Mouse (Mus musculus) gastrocnemius, postnatal 25 days (tissue): ENCODE measurements around the gene Fstl1. TPM values are rescaled to one million over a fixed set of nuclear protein-coding genes. Genes with fewer than 3 reads are reported as not detected.

ENCODE experiments used
- DNase-seq: peaks from one replicate; pipeline ENCODE4 v3.0.0; 2022
- total RNA-seq, 2 experiments: library from RNA; stranded (reverse); gene quantifications; 1 replicate in 1 of 2; 2 replicates in 1 of 2; pipeline ENCODE4 v1.2.3; 2021

The Fstl1 gene
- total RNA-seq, 2 experiments from 2014 or later, result 90.0 to 135 TPM

DNA sequence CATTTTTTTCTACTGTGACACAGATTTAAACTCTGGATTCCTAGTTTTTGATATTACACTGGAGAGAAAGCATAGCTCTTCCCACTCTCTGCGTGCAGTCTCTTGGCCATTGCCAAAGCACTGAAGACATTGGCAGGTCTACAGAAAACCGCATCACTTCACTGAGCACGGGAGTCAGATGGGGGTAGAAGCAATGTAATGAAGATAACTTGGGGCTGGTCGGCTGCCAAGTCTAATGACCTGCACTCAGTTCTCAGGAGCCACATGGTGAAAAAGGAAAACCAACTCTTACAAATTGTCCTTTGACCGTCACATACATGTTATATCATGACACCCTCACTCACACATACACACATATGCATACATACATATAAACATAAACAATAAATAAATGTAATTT lies 47.3 kb downstream of the Fstl1 start:
- no peak for DNase-seq

DNA sequence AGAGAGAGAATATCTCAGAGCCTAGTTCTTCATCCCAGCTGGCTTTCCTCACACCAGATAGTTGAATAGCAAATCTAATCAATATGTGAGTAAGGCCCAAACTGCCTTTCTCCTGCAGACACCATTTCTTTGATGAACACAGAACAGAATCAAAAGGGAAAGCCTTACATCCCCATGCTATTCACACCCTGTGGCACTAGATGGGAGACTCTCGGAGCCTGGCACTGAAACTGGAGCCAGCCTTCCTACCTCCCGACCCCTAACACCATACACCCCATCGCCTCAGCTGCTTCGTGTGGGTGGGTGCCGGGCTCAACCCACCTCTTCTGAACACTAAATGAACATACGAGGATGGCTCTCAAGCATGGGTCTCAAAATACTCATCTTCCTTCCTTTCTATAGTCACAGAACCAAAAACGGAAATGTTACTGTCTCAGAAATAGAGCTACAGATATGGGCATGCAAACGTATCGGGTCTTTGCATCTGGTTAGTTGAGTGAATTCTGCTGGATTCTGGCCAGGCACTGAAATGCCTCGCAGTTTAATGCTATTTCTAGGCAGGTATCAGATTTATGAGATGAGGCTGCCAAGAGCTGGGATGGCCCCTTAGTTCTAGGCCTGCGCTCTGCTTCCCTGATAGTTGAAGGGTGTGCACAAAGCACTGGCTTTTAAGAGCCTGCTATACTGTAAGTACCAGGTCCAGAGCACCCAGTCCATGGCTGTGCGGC lies 48.3 kb downstream of the Fstl1 start:
- DNase-seq, result no peak

DNA sequence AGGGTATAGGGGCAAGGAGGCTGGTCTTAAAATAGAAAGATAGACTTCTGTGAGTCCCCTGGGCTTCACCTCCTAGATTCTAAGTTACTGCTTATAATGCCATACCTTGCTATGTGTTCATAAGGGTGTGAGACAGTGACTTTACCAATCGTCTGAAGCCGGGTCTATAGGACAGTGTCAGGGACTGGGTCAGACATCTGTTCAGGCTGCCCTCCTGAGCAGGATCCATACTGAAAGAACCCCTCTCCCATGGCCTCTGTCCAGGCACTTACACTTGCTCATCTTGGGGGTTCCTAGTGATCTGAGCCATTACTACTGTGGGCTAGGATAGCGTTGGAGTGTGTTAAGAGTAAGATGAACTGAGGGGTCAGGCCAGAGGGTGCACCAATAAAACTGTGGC lies 49.6 kb downstream of the Fstl1 start:
- no peak for DNase-seq

DNA sequence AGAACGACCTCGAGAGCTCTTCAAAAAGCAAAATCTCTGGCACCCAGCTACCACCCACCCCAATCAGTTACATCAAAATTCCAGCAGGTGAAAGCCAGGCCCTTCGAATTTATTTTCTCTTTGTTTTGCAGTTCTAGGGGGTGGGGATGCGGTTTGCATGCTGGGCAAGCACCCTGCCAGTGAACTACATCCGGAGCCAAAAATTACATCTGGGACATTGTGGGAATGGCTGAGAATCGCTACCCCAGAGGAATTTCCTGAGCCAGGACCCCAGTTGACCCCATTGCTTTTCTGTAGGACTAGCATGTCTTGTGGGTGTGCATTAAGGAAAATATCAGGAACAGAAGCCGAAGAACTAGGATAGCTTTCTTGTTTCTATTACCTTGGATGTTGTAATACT lies 54.4 kb downstream of the Fstl1 start:
- no peak for DNase-seq

DNA sequence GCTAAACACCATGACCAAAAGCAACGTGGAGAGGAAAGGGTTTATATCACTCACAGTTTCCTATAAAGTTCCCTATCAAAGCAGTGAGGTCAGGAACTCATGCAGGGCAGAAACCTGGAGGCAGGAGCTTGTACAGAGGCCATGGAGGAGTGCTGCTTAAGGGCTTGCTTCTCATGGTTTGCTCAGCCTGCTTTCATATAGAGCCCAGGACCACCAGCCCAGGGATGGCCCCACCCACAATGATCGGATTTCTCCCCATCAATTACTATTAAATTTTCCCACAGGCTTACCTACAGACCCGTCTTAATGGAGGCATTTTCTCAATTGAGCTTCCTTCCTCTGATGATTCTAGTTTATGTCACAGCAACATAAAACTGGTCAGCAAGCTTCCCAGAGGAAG lies 60.9 kb downstream of the Fstl1 start:
- DNase-seq, result no peak

DNA sequence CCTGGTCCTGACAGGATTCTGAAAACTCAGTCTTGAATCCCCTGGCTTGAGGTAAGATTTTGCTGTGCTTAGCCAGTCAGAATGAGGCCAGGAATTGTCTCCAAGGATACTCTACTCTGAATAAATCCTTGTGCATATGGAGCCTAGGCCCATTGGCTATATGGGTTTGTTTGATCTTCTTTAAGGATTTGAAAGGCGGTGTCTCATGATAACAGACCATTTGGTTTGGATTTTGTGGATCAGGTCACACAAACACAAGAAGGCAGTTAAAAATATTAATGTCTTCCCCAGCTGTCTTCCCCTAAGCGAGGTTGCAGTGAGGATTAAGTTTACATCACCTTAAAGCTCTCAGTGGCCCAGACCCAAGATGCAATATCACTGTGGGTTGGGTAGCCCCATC lies 65.8 kb downstream of the Fstl1 start:
- no peak for DNase-seq

DNA sequence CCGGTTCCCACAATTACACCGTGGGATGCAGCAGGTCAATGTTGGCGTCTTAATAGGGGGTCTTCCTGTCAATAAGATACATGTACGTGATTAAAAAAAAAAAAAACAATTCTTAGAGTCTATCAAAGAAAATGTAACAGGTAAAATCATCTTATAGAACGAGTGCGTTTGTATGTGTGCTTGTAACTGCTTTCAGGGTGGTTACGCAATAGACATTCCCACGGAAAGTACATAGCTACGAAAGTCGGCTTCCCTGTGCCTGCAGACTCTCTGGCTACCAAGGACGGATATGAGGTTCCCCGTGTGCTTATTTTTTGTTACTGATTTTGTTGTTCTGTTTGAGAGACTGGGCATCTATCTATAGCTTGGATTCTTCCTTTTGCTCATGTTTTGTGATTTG lies 67.1 kb downstream of the Fstl1 start:
- no peak for DNase-seq

DNA sequence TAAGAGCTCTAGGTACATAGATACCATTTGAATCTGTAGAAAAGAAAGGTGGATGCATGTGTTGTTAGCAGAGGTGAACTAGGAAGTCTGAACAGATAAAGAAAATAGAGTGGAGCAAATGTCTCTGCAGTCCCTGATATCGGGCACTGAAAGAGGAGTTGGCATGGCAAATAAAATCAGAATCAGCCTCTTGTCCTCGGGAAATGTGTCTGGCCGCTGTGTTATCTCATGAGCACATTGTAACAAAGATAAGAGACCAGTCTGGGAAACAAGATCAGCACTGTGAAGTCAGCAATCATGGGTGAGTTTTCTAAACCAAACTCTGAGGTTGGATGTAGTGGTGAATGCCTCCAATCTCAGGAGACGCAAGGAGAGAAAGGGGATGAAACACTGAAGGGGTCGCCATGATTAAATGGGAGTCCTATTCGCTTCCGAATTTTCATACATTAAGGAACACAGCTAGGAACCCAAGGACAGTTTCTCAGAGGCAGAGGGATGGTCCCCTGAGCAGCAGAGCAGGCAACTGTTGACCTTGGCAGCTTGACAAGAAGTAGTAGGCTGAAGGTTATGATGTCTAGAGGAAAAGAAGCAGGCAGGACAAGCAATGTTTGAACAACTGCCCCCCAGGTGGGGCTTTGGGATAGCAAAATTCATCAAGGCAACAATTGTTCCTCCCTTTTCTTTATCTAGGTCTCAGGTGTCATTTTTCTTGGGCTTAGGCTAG lies 68.7 kb downstream of the Fstl1 start:
- DNase-seq, result no peak

DNA sequence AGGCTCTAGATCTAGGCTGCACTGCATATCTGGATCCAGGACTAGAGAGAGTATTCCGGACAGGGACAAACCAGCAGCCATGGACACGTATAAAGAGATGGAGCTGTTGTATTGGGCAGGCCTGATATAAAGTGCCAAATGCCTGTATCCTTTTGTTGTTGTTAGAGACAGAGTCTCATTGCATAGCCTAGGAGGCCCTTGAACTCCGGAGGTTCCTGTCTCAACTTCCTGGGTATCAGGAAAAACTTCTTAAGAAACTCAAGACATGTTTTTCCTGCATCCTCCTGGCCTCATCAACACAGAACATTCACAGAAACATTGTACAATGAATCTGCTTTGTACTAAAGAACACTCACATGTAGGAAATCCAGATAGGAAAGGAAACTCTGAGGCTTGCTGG lies 70.4 kb downstream of the Fstl1 start:
- no peak for DNase-seq

DNA sequence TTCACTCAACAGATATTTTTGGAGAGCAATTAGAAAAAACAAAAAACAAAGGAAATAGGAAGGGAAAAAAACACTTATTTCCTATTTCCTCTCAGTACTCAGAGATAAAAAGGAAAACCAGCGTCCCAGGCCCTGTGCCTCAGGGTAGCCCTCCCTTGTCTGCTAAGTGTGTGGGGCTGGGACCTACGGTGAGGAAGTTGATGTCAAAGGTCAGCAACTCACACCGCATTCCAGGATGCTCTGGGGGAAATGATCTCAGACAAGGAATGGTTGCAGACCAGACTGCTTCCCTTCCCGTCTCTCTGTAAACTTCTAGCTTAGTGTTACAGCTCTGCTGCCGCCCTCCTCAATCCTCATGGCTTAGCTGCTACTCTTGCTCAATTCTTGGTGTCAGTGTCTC lies 74.7 kb downstream of the Fstl1 start:
- no peak for DNase-seq

DNA sequence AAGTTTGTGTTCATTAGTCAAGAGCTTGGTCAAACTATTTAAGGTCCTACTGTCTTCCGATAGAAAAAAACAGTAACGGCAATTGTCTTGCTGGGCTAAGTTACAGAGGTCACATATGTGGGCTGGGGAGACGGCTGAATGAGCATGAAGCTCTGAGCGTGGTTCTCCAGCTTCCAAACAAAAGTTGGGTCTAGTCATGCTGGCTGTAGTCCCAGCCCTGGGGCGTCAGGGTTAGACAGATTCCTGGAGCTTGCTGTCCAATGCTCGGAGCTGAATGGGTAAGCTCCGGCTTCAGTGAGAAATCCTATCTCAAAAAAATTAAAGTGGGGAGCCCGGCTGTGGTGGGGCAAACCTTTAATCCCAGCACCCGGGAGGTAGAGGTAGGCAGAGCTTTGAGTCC lies 76.6 kb downstream of the Fstl1 start:
- DNase-seq, result no peak

DNA sequence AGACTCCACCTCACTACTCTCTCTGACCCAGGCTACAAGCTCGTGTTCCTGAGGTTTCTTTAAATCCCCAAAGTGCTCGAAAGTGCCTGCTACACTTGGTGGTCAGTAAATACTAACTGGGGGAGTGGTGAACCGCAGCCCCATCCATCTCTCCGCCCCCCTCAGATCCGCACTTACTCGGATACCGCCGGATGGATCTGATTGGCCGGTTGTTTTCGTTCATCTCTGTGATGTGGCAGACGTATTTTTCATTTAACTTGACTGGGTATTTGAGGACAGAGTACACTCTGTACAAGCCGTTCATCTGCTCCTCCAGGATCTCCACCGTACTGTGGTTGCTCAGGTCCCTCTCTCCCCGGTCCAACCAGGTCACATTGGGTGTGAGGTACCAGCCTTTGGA lies 77.4 kb downstream of the Fstl1 start:
- no peak for DNase-seq

DNA sequence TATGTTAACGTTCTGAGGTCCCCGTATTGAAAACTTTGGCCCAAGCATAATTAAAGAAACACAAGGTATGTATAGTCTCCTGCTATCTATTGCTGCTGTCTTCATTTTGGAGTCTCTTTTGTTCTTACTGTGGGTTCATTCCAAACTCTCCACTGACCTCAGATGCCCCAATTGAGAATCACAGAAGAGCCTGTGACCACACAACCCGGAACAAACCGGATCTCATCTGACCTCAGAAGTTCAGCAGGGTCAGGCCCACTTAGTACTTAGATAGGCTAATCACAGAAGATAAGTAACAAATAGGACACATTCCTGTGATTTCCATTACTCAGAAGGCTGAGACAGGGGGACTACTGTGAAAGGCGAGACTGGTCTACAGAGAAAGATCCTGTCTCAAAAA lies 77.9 kb downstream of the Fstl1 start:
- DNase-seq, result no peak

DNA sequence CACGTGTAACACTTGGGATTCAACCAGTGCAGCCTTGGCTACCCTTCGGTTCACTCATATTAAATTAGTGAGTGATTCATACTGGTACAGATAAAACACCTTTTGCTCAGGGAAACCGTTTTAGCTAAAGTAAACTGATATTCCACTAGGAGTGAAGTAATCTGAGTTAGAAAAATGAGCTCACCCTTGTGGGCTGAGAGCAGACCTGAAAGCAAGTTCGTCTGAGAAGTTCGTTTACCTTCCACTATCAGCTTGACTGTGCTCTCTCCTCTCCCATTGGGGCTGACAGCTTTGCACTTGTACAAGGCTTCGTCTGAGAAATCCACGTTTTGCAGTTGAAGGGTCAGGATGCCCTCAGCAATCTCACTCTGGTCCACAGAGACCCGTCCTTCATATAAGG lies 78.9 kb downstream of the Fstl1 start:
- DNase-seq, result no peak

DNA sequence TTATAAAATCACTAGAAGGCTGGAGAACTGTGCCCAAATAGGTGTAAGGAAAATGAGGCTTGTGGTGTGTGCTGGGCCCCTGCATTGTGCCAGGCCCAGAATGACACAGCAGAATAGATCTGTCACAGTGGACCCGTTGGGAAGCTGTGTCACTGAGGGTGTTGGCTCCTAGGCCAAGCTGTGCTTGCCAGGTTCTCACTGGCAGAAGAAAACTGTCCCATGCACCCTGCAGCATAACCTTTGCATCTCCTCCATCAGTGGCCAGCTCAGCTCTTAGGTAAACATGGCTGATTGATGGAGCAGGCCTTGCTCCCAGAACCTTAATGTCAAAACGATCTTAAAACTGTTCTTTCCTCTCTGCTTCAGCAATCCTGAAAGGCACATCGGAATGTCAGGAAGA lies 79.7 kb downstream of the Fstl1 start:
- DNase-seq, result no peak

DNA sequence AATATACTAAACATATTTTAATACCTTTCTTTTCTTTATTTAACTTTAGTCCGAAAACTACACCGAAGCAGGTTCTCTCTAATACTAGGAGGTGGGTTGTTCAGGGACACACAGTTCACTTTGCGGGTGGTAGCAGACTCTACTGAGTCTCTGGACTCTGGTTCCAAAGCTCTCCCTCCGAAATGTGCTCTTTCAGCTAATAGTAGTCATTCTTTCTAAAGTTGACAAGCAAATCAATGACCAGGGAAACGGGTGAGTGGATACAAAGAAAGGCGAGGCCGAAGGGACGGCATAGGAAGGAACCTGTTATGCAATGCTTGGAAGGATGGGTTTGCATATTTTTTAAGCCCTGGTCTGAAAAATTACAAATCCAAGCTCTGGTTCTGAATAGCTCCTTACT lies 80.8 kb downstream of the Fstl1 start:
- DNase-seq, result no peak

DNA sequence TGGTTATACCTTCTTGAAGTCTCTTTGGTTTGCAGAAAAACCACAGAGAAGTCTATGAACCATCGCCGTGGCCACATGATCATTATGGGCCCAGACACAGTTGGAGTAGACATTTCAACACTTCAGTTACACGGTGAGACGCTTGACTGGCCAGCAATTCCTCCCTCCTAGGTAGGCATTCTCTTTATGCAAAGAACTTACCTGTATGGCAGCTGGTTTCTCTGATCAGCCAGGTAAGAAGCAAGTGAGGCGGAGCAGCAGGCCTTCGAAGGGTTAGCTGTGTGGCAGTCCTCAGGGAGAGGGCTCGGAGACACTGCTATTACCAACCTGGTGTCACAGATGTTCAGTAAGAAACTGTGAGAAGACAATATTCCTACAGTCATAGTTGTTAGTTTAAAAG lies 83.5 kb downstream of the Fstl1 start:
- DNase-seq, result no peak

DNA sequence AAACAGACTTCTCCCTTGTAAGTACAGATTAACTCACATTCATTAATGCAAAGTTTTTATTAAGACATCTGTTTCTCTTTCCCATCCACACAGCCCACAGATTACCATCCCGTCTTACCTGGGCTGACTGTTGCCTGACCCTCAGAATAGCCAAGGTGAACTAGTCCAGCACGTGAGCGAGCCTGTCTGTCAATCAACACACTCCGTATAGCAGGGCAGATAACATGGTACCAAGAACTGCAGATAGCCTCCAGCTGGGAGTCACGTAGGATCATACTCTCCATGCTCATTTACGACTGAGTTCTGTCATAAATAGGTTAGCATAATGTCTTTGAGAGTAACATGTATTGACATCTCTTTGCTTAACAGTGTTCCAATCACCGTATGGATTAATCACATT lies 84.4 kb downstream of the Fstl1 start, which contains the start of gene Gm36028:
Gm36028 (minus strand) TSS at position 118 of the 400 bp plus-strand sequence.
- no peak for DNase-seq

DNA sequence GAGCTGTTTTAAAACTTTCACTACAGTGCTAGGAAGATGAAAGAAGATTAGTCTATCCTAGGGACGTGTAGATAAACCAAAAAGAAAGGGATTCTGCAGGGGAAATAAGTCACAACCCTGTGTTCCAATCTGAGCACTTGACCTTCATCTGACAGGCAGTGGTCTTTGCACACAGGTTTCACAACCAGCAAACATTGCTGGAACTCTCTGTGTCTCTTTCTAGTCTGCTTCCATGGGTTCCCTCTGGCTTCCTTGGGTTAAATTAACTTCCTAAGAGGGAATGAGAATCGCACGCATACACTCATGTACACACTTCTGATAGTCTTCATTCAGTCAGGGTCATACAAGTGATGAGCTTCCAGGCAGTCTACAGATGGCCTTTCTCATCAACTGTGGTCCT lies 87.2 kb downstream of the Fstl1 start:
- DNase-seq, result no peak

DNA sequence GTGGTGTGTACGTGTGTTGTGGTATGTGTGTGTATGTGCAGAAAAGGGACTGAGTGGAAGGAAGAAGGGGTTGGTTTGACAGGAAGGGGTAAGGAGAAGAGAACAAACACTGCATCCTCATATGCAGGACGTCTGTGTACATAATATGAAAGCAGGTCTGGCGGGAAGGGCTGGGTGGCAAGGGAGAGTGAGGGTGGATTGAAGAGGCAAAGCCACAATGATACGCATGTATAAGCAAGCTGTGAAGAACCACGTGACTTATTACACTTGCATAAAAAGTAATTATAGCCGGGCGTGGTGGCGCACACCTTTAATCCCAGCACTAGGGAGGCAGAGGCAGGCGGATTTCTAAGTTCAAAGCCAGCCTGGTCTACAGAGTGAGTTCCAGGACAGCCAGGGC lies 89.2 kb downstream of the Fstl1 start:
- DNase-seq, result no peak

DNA sequence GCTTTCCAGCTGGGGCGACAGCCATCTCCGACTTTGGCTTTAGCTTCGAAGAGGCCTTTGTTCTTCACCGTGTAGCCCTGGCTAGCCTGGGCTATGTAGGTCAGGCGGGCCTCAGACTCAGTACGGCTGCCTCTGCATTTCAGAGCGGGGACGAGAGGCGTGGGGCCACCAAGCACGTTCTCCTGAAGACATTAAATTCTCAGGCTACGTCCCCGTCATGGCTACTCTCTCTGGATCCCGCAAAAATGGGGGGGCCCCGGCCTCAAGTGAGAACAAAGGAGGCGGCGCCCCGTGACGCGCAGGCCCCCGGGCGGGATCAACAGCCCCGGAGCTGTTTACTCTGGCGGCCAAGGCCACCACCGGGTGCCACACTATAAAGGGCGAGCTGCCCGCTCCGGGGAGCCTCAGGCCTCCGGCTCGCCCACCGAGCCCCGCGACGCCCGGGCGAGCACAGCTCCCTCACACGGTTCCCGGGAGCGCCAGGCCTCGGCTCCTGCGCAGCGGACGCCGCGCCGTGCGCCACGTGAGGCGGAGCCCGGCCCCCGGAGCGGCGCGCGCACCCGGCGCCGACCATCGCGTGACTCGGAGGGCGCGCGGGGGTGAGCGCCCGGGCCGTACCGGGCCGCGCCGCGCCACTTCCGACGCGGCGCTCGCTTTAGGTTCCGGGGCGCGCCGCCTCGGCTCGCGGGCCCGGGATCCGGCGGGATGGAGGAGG lies 91.3 kb downstream of the Fstl1 start, which contains the start of gene Lrrc58:
Lrrc58 (plus strand) TSS at position 599 of the 715 bp plus-strand sequence.
- peak; percentile 89 for DNase-seq

DNA sequence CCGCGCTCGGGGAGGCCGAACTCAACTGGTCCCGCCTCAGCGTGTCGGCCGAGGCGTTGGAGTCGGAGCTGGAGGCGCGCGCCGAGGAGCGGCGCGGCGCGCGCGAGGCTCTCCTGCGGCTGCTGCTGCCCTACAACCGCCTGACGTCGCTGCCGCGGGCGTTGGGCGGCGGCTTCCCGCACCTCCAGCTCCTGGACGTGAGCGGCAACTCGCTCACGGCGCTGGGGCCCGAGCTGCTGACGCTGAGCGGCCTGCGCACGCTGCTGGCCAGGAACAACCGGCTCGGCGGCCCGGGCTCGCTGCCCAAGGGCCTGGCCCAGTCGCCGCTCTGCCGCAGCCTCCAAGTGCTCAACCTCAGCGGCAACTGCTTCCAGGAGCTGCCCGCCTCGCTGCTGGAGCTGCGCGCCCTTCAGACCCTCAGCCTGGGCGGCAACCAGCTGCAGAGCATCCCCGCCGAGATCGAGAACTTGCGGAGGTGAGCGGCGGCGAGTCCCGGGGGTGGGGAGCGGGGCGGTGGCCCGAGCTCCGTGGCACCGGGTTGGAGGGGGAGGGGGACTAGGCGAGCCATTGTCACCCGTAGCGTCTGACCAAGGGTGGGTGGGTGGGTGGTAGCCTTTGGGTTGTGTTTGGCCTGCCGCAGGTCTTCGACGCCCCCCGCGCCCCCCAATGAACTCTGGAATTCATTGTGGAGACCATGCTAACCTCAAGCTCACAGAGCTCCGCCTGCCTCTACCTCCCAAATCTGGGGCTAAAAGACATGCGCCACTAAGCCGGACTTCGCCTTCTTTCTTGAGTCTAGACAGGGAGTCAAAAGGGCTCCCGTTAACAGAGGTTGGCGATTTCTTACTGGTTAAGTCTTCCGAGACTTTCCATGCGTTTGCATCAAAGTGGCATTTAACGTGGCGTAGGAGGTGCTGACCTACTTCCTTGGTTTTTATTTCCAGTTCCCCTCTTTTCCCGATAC lies 92.1 kb downstream of the Fstl1 start:
- peak; percentile 77 for DNase-seq
